Mouse (Mus musculus): ENCODE measurements at regions not wholly inside any gene's neighbourhood (a gene's known extent, or its start where the extent isn't known, plus 50 kb on each side); places are given as distances from the start of the nearest gene placed in this dataset.

GRCm38 (mm10) chr1:126917872-126918271, 87.3 kb upstream of the Nckap5 start:
- DNase-seq (ENCODE audit: low spot score), result no peak

DNA sequence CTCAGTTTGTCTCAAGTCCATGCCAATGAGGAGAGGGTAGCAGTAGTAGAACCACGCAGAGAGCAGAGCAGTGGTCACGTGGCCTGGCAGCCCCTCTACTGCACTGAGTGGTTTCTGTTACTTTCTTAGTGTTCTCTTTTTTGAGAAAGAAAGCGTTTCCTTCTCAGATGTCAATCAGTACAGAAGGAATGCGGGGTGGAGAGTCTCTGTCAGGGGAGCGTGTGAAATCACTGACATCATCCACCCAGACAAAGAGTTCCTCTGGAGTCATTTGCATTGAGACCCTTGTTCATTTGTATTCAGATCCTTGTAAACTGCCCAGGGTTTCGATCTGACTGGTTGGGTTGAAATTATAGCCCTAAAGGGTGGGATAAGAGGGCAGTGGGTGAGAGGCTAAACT, 85.8 kb upstream of the Nckap5 start:
- no peak for DNase-seq (ENCODE audit: low spot score)

DNA sequence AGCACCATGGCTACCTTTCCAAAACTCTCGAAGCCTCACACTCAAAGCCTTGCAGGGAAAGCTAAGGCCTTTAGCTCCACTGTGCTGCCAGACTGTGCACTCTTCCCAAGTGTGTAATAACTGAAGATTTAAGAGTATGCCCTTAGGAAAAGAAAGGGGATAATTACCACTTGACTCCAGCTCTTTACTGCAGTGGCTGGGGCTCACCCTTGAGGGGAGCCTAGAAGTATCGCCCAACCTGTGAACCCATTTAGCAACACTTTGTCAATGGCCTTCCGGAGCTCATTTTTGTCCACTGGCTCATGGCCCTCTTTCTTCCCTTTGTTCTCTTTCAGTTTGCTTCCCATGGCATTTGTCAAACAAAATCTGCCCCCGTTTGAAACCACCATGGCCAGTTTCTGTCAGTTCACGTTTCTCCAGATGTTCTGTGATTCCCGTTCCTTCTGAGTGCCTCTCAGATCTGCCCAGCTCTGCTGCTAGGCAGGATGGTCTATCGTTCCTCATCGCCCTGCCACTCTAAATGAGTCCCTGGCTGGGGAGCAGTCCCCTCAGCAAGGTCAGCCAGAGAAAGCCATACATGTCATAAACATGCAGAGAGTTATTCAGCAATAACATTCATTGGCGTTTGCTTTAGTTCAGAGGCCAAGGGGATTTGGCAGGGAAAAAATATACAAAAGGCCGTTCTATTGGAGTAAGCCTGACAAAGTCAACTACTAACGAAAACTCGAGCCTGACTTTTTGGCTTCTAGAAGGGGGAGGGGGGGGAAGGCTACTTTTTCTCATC, 80.9 kb upstream of the Nckap5 start:
- DNase-seq (ENCODE audit: low spot score), result no peak

DNA sequence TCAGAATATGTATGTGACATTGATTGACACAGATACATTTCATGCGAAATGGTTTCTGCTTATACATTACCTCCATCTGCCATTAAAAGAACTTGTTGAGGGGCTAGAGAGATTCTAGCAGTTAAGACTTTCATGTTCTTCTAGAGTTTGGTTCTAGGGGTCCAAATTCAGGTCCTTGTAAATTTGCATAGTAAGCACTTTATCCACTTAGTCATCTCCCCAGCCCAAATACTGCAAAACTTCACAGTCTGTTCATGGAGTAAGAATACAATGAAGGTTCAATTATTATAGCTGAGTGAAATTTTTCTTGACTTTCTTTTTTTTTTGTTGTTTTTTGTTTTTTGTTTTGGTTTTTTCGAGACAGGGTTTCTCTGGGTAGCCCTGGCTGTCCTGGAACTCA, 76.8 kb upstream of the Nckap5 start:
- DNase-seq (ENCODE audit: low spot score), result no peak

DNA sequence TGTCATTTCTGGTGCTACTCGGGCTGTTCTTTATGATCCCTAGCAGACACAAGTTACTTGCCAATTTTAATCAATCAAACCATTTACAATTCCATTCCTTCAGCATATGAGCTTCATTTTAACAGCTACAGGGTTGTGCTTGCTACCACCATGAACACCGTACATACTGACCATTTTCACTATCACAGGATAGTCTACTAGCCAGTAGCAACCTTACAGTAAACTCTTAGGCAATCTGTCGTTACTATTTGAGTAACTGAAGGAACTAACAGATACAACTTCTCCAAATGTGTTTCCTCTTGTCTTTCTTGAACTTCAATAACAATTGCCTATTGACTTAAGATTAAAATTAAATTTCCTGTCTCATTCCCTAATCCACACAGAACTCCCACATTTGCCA, 67.9 kb upstream of the Nckap5 start:
- DNase-seq (ENCODE audit: low spot score), result no peak

DNA sequence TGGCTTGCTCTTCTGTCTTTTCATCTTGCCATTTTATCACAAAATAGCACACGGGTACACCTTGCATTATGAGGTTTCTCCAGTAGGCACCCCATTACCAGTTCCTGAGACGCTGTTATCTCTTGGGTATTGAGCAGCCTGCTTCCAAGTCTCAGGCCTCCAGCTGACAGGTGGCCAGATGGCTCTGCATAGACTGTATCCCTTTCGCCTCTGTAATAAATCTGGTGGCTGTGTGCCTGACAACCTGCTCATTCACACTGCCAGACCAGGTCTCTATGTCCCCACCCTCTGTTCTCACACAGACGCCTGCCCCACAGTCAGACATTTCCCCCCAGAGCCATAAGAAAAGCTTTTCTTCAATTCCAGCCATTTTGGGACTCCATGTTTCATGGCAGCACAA, 66.3 kb upstream of the Nckap5 start:
- no peak for DNase-seq (ENCODE audit: low spot score)

DNA sequence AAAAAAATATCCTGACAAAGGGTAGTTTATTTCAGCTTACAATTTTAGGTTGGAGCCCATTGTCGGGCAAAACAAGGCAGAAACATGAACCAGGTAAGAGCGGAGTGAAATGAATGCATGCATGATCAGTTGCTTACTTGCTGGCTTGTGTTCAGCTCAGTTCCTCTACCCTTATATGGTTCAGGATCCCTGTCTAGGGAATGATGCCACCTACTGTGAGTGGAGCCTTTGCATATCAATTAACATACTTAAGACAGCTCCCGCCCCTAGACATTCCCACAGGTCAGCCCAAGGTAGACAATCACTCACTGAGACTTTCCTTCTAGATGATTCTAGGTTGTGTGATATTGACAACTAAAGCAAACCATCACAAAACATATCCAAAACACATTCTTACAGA, 50.2 kb upstream of the Nckap5 start:
- no peak for DNase-seq (ENCODE audit: low spot score)

Data from urinary bladder, postnatal 25 days (tissue).